38 mouse cellular contexts compared by ENCODE assay signal in genomic region chr3:82014148-82014703, GRCm38 (mm10). TPM values are rescaled to one million over a fixed set of nuclear protein-coding genes. Genes with fewer than 3 reads are reported as not detected.
A peak's percentile ranks its signal among the peaks of the same experiment; 100 is the strongest.
DNase-seq lines count a peak whose midpoint lies in the region; ATAC-seq and TF ChIP-seq lines count a peak whose summit lies in the region.
"Had no signal": no experiment of that assay in that cellular context is flagged by ENCODE, and none has a peak within 500 bp of the region (broad histone marks: within the 10 kb centered on the region; RNA-seq: fewer than 3 reads in every experiment).

No protein-coding gene starts in this region.

- peak; percentile 76 for ATAC-seq in forebrain, embryonic 13.5 days
- ATAC-seq in forebrain, embryonic 12.5 days (ENCODE audit: low FRiP score), result no peak
- ATAC-seq in hindbrain, postnatal 0 days, result peak; percentile 62; the same call in 1 of the 2 replicates
- no peak for ATAC-seq in midbrain, embryonic 14.5 days (ENCODE audit: low FRiP score, low TSS enrichment)
- ATAC-seq in midbrain, embryonic 11.5 days (ENCODE audit: low FRiP score), result no peak
- peak; percentile 59; the same call in 1 of the 2 replicates for ATAC-seq in forebrain, postnatal 0 days
- ATAC-seq: inflammation-experienced regulatory T-cells, adult 6 months had no signal

- WGBS in forebrain, embryonic 13.5 days, result 32% methylated on average over 7 of the region's 7 CpGs
- WGBS in forebrain, embryonic 12.5 days, result 37% methylated on average over 7 of the region's 7 CpGs
- 21% methylated on average over 7 of the region's 7 CpGs for WGBS in hindbrain, postnatal 0 days
- WGBS in hindbrain, embryonic 10.5 days, result 75% methylated on average over 7 of the region's 7 CpGs
- WGBS in midbrain, embryonic 14.5 days, result 36% methylated on average over 7 of the region's 7 CpGs
- WGBS in midbrain, embryonic 11.5 days, result 74% methylated on average over 7 of the region's 7 CpGs
- WGBS in forebrain, postnatal 0 days, result 13% methylated on average over 7 of the region's 7 CpGs

- TF ChIP-seq CTCF in hindbrain, postnatal 0 days (IDR thresholded peaks at IDR 0.05; ENCODE audit: low read depth), result no peak
- no peak for TF ChIP-seq CTCF in forebrain, postnatal 0 days (IDR thresholded peaks at IDR 0.05; ENCODE audit: low read depth)

- no peak overlapping the region for H3K9ac ChIP-seq in forebrain, embryonic 13.5 days
- no peak overlapping the region for H3K9ac ChIP-seq in forebrain, embryonic 12.5 days
- H3K9ac ChIP-seq in hindbrain, postnatal 0 days (replicated peaks; ENCODE audit: low read length), result no peak overlapping the region
- no peak overlapping the region for H3K9ac ChIP-seq in midbrain, embryonic 14.5 days (replicated peaks; ENCODE audit: low read length)
- H3K9ac ChIP-seq in midbrain, embryonic 11.5 days (ENCODE audit: low read length), result no peak overlapping the region
- no peak overlapping the region for H3K9ac ChIP-seq in forebrain, postnatal 0 days
- H3K9ac ChIP-seq: embryonic facial prominence, embryonic 13.5 days; heart, embryonic 13.5 days; limb, embryonic 12.5 days; liver, embryonic 15.5 days; lung, embryonic 14.5 days; neural tube, embryonic 15.5 days had no signal

- no peaks in the 10 kb centered on the region for H3K36me3 ChIP-seq in forebrain, embryonic 13.5 days (ENCODE audit: poor library complexity, severe bottlenecking)
- no peaks in the 10 kb centered on the region for H3K36me3 ChIP-seq in forebrain, embryonic 12.5 days (replicated peaks)
- H3K36me3 ChIP-seq in hindbrain, postnatal 0 days (ENCODE audit: insufficient read depth, low read length), result no peaks in the 10 kb centered on the region
- H3K36me3 ChIP-seq in hindbrain, embryonic 10.5 days, result no peaks in the 10 kb centered on the region
- no peaks in the 10 kb centered on the region for H3K36me3 ChIP-seq in midbrain, embryonic 14.5 days (ENCODE audit: control insufficient read depth, insufficient read depth, low read length)
- H3K36me3 ChIP-seq in midbrain, embryonic 11.5 days (ENCODE audit: control insufficient read depth, insufficient read depth, low read length), result no peaks in the 10 kb centered on the region
- H3K36me3 ChIP-seq in forebrain, postnatal 0 days (ENCODE audit: insufficient read depth), result no peaks in the 10 kb centered on the region
- H3K36me3 ChIP-seq: embryonic facial prominence, embryonic 13.5 days; heart, embryonic 13.5 days; limb, embryonic 12.5 days; liver, embryonic 15.5 days; neural tube, embryonic 15.5 days had no signal

- no peaks in the 10 kb centered on the region for H3K9me3 ChIP-seq in forebrain, embryonic 13.5 days (replicated peaks)
- no peaks in the 10 kb centered on the region for H3K9me3 ChIP-seq in forebrain, embryonic 12.5 days
- H3K9me3 ChIP-seq in hindbrain, postnatal 0 days (ENCODE audit: low read length), result no peaks in the 10 kb centered on the region
- no peaks in the 10 kb centered on the region for H3K9me3 ChIP-seq in hindbrain, embryonic 10.5 days
- H3K9me3 ChIP-seq in midbrain, embryonic 14.5 days (ENCODE audit: control insufficient read depth, low read length), result no peaks in the 10 kb centered on the region
- H3K9me3 ChIP-seq in midbrain, embryonic 11.5 days (ENCODE audit: control insufficient read depth, low read length), result no peaks in the 10 kb centered on the region
- no peaks in the 10 kb centered on the region for H3K9me3 ChIP-seq in forebrain, postnatal 0 days (ENCODE audit: low read length)
- H3K9me3 ChIP-seq: embryonic facial prominence, embryonic 13.5 days; heart, embryonic 13.5 days; limb, embryonic 12.5 days; liver, embryonic 15.5 days; neural tube, embryonic 15.5 days had no signal

- DNase-seq in hindbrain, postnatal 0 days (ENCODE audit: low spot score), result peak; percentile 29
- no peak for DNase-seq in hindbrain, embryonic 10.5 days (ENCODE audit: low spot score)
- peak; percentile 33 for DNase-seq in midbrain, embryonic 14.5 days
- DNase-seq in midbrain, embryonic 11.5 days (ENCODE audit: low spot score, missing footprints), result no peak
- peak; percentile 6 for DNase-seq in forebrain, postnatal 0 days
- no peak for DNase-seq in spleen, adult 12 weeks (ENCODE audit: low spot score)
- DNase-seq: adrenal gland, postnatal 10 days; cerebellum, adult 11-12 months; cerebellum, adult 9-11 months; gastrocnemius, postnatal 10 days; heart, postnatal 10 days; kidney, adult 18-20 months; kidney, postnatal 14 days; lung, embryonic 14.5 days; lung, postnatal 14 days; right cerebral cortex, adult 18-20 months; thymus, adult 18-20 months; thymus, postnatal 25 days had no signal

- H3K27ac ChIP-seq in forebrain, embryonic 13.5 days, result no peak overlapping the region
- H3K27ac ChIP-seq in forebrain, embryonic 12.5 days, result no peak overlapping the region
- no peak overlapping the region for H3K27ac ChIP-seq in hindbrain, postnatal 0 days
- H3K27ac ChIP-seq in hindbrain, embryonic 10.5 days, result no peak overlapping the region
- no peak overlapping the region for H3K27ac ChIP-seq in midbrain, embryonic 14.5 days (replicated peaks; ENCODE audit: low read depth, low read length)
- no peak overlapping the region for H3K27ac ChIP-seq in midbrain, embryonic 11.5 days (ENCODE audit: low read depth, low read length)
- H3K27ac ChIP-seq in forebrain, postnatal 0 days (ENCODE audit: low read depth, low read length), result no peak overlapping the region
- H3K27ac ChIP-seq: embryonic facial prominence, embryonic 13.5 days; heart, embryonic 13.5 days; layer of hippocampus, adult 2 months; left cerebral cortex, adult 2 months; limb, embryonic 12.5 days; liver, embryonic 15.5 days; neural tube, embryonic 15.5 days; stomach, postnatal 0 days had no signal

- H3K27me3 ChIP-seq in forebrain, embryonic 13.5 days, result no peaks in the 10 kb centered on the region
- no peaks in the 10 kb centered on the region for H3K27me3 ChIP-seq in forebrain, embryonic 12.5 days
- no peaks in the 10 kb centered on the region for H3K27me3 ChIP-seq in hindbrain, postnatal 0 days (ENCODE audit: insufficient read depth, low read length)
- no peaks in the 10 kb centered on the region for H3K27me3 ChIP-seq in hindbrain, embryonic 10.5 days (ENCODE audit: insufficient read depth, poor library complexity, severe bottlenecking)
- no peaks in the 10 kb centered on the region for H3K27me3 ChIP-seq in midbrain, embryonic 14.5 days (ENCODE audit: control insufficient read depth, insufficient read depth, low read length)
- no peaks in the 10 kb centered on the region for H3K27me3 ChIP-seq in midbrain, embryonic 11.5 days (ENCODE audit: control insufficient read depth, insufficient read depth, low read length)
- no peaks in the 10 kb centered on the region for H3K27me3 ChIP-seq in forebrain, postnatal 0 days (ENCODE audit: insufficient read depth, low read length)
- H3K27me3 ChIP-seq: CH12.LX; embryonic facial prominence, embryonic 13.5 days; heart, embryonic 13.5 days; limb, embryonic 12.5 days; liver, embryonic 15.5 days; neural tube, embryonic 15.5 days had no signal

- 0 out of 2 replicates have a peak, but pooled peaks cover 5% of the 10 kb centered on the region for H3K4me1 ChIP-seq in forebrain, embryonic 13.5 days
- H3K4me1 ChIP-seq in forebrain, embryonic 12.5 days, result no peaks in the 10 kb centered on the region
- H3K4me1 ChIP-seq in hindbrain, postnatal 0 days (ENCODE audit: insufficient read depth, low read length), result no peaks in the 10 kb centered on the region
- H3K4me1 ChIP-seq in hindbrain, embryonic 10.5 days (replicated peaks), result no peaks in the 10 kb centered on the region
- H3K4me1 ChIP-seq in midbrain, embryonic 14.5 days (ENCODE audit: control insufficient read depth, insufficient read depth, low read length), result no peaks in the 10 kb centered on the region
- H3K4me1 ChIP-seq in midbrain, embryonic 11.5 days (ENCODE audit: control insufficient read depth, insufficient read depth, low read length), result no peaks in the 10 kb centered on the region
- peaks cover 10% of the 10 kb centered on the region; the same call in 1 of the 2 replicates for H3K4me1 ChIP-seq in forebrain, postnatal 0 days (ENCODE audit: insufficient read depth)
- H3K4me1 ChIP-seq: embryonic facial prominence, embryonic 13.5 days; heart, embryonic 13.5 days; limb, embryonic 12.5 days; liver, embryonic 15.5 days; neural tube, embryonic 15.5 days had no signal

- H3K4me2 ChIP-seq in forebrain, embryonic 13.5 days, result no peak overlapping the region
- H3K4me2 ChIP-seq in forebrain, embryonic 12.5 days, result no peak overlapping the region
- no peak overlapping the region for H3K4me2 ChIP-seq in hindbrain, postnatal 0 days (ENCODE audit: low read depth, low read length)
- H3K4me2 ChIP-seq in midbrain, embryonic 14.5 days (ENCODE audit: low read length), result no peak overlapping the region
- H3K4me2 ChIP-seq in midbrain, embryonic 11.5 days, result no peak overlapping the region
- H3K4me2 ChIP-seq in forebrain, postnatal 0 days (ENCODE audit: low read depth), result no peak overlapping the region
- H3K4me2 ChIP-seq: embryonic facial prominence, embryonic 13.5 days; heart, embryonic 13.5 days; limb, embryonic 12.5 days; liver, embryonic 15.5 days; lung, embryonic 14.5 days; neural tube, embryonic 15.5 days had no signal

- H3K4me3 ChIP-seq in forebrain, embryonic 13.5 days, result no peak overlapping the region
- no peak overlapping the region for H3K4me3 ChIP-seq in forebrain, embryonic 12.5 days (replicated peaks)
- no peak overlapping the region for H3K4me3 ChIP-seq in hindbrain, postnatal 0 days (ENCODE audit: low read length)
- no peak overlapping the region for H3K4me3 ChIP-seq in hindbrain, embryonic 10.5 days
- H3K4me3 ChIP-seq in midbrain, embryonic 14.5 days (replicated peaks; ENCODE audit: low read depth, low read length), result no peak overlapping the region
- H3K4me3 ChIP-seq in midbrain, embryonic 11.5 days (ENCODE audit: low read depth, low read length), result no peak overlapping the region
- no peak overlapping the region for H3K4me3 ChIP-seq in forebrain, postnatal 0 days (ENCODE audit: low read depth, low read length)
- H3K4me3 ChIP-seq: embryonic facial prominence, embryonic 13.5 days; heart, embryonic 13.5 days; layer of hippocampus, adult 2 months; left cerebral cortex, adult 2 months; limb, embryonic 12.5 days; liver, embryonic 15.5 days; neural tube, embryonic 15.5 days had no signal

RNA-seq across cellular contexts. Expression of gene Asic5, which starts 32.1 kb away (rescaled TPM):
- polyA plus RNA-seq in forebrain, embryonic 13.5 days (2015; fragmentation: Nextera tagmentation; extraction: Ambion mirVana), result not detected in 2 replicates
- polyA plus RNA-seq in forebrain, embryonic 12.5 days (2016; fragmentation: Nextera tagmentation; extraction: Ambion mirVana), result not detected in 2 replicates
- total RNA-seq in hindbrain, postnatal 0 days (2014; rRNA removed), result 0.52 TPM in 1 of 2 replicates, not detected in the other
- polyA plus RNA-seq in hindbrain, postnatal 0 days (2015; fragmentation: Nextera tagmentation; extraction: Ambion mirVana), result 0.16 TPM in 1 of 2 replicates, not detected in the other
- not detected in 2 replicates for polyA plus RNA-seq in hindbrain, embryonic 10.5 days (2016; fragmentation: Nextera tagmentation; extraction: Ambion mirVana)
- not detected in 2 replicates for polyA plus RNA-seq in midbrain, embryonic 14.5 days (2014; fragmentation: Nextera tagmentation; extraction: Ambion mirVana)
- polyA plus RNA-seq in midbrain, embryonic 11.5 days (2014; fragmentation: Nextera tagmentation; extraction: Ambion mirVana), result not detected in 2 replicates
- total RNA-seq in forebrain, postnatal 0 days (2014; rRNA removed), result 0.15 TPM in 1 of 2 replicates, not detected in the other
- not detected in 2 replicates for polyA plus RNA-seq in forebrain, postnatal 0 days (2015; fragmentation: Nextera tagmentation; extraction: Ambion mirVana)
- total RNA-seq: CH12.LX; common myeloid progenitor, adult 5-6 weeks; ES-E14; gastrocnemius, postnatal 10 days; heart, adult 8-10 months; heart, postnatal 10 days; hematopoietic stem cell, adult 5-6 weeks; layer of hippocampus, adult 2 months; layer of hippocampus, postnatal 14 days; left cerebral cortex, adult 2 months; left cerebral cortex, postnatal 25 days had no signal
- polyA plus RNA-seq: C2C12; embryonic facial prominence, embryonic 13.5 days; heart, embryonic 13.5 days; inflammation-experienced regulatory T-cells, adult 6 months; limb, embryonic 12.5 days; liver, embryonic 15.5 days; lung, embryonic 14.5 days; neural tube, embryonic 15.5 days; spleen, adult 2 months had no signal

RNA-seq across cellular contexts. Expression of gene Tdo2, which starts 38.2 kb away (rescaled TPM):
- polyA plus RNA-seq in forebrain, embryonic 13.5 days (2015; fragmentation: Nextera tagmentation; extraction: Ambion mirVana), result 0.19 and 0.77 TPM in 2 replicates
- 0.10 TPM in 1 of 2 replicates, not detected in the other for polyA plus RNA-seq in forebrain, embryonic 12.5 days (2016; fragmentation: Nextera tagmentation; extraction: Ambion mirVana)
- not detected in 2 replicates for total RNA-seq in hindbrain, postnatal 0 days (2014; rRNA removed)
- 0.40 and 0.52 TPM in 2 replicates for polyA plus RNA-seq in hindbrain, postnatal 0 days (2015; fragmentation: Nextera tagmentation; extraction: Ambion mirVana)
- not detected in 2 replicates for polyA plus RNA-seq in hindbrain, embryonic 10.5 days (2016; fragmentation: Nextera tagmentation; extraction: Ambion mirVana)
- polyA plus RNA-seq in midbrain, embryonic 14.5 days (2014; fragmentation: Nextera tagmentation; extraction: Ambion mirVana), result 0.25 TPM in 1 of 2 replicates, not detected in the other
- polyA plus RNA-seq in midbrain, embryonic 11.5 days (2014; fragmentation: Nextera tagmentation; extraction: Ambion mirVana), result not detected in 2 replicates
- total RNA-seq in forebrain, postnatal 0 days (2014; rRNA removed), result 0.14 and 0.31 TPM in 2 replicates
- 1.4 and 1.6 TPM in 2 replicates for polyA plus RNA-seq in forebrain, postnatal 0 days (2015; fragmentation: Nextera tagmentation; extraction: Ambion mirVana)
- total RNA-seq: CH12.LX; common myeloid progenitor, adult 5-6 weeks; ES-E14; gastrocnemius, postnatal 10 days; heart, postnatal 10 days; hematopoietic stem cell, adult 5-6 weeks had no signal
- polyA plus RNA-seq: C2C12; embryonic facial prominence, embryonic 13.5 days; liver, embryonic 15.5 days; spleen, adult 2 months had no signal

Comparison
In these comparisons a context has a peak if more than half of its experiments do, and no peak if none do; other contexts are left out.
1. ATAC-seq: peak in forebrain, embryonic 13.5 days (single experiment), hindbrain, postnatal 0 days (single experiment) and forebrain, postnatal 0 days (single experiment); none in forebrain, embryonic 12.5 days (single experiment), midbrain, embryonic 14.5 days (single experiment) and midbrain, embryonic 11.5 days (single experiment).
2. DNase-seq: peak in hindbrain, postnatal 0 days (single experiment), midbrain, embryonic 14.5 days (single experiment) and forebrain, postnatal 0 days (single experiment); none in hindbrain, embryonic 10.5 days (single experiment), midbrain, embryonic 11.5 days (single experiment) and spleen, adult 12 weeks (single experiment).